8 mouse cellular contexts compared by ENCODE assay signal in the genomic region with DNA sequence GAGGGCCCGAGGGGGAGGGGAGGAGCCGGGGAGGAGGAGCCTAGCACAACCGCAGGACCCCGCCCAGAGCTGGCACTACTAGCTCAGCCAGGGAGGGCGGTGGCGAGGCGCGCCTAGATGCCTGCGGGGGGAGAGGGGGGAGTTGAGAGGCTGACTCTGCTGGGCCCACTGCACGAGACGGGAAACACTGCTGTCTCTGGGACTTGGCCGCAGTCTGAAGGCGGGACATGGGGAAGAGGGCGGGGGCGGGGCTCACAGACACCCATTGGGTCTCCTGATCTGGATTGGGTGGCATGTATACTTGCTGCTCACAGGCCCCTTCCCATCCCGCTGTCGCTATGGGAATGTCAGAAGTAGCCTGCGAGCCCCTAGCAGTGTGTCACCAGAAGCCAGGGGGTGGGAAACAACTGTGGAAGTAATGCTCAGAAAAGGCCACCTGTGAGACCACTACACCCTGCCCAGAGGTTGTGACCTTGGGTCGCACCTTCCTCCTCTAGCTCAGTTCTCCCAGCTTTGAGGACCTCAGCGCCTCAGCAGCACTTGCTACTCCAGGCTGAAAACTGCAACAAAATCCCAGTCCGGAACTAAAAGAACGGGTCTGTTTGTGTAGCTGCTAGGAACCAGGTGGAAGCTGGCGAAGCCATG. TPM values are rescaled to one million over a fixed set of nuclear protein-coding genes. Genes with fewer than 3 reads are reported as not detected.
DNase-seq lines count a peak whose midpoint lies in the region; ATAC-seq lines count a peak whose summit lies in the region.

Cd99l2 (minus strand) TSS at position 216 of the 645 bp plus-strand sequence.

- H3K9ac ChIP-seq in hindbrain, embryonic 12.5 days: peak within 1 kb of the TSS; percentile 63

- no peaks in the 10 kb centered on the region for H3K9me3 ChIP-seq in hindbrain, embryonic 12.5 days (replicated peaks)

- peak within 1 kb of the TSS; percentile 60 for H3K4me2 ChIP-seq in hindbrain, embryonic 12.5 days (replicated peaks)

- WGBS in hindbrain, embryonic 12.5 days: 27% methylated on average over 22 of the region's 23 CpGs

- DNase-seq in Muller cell, postnatal 12 days (ENCODE audit: inconsistent ontology term): peak; percentile 94
- peak; percentile 88 for DNase-seq in cerebellum, adult 9-11 months
- DNase-seq in frontal cortex, postnatal 10 days (ENCODE audit: low spot score in 2 of 2): peak; percentile 78
- DNase-seq in layer of hippocampus, postnatal 14 days (ENCODE audit: low spot score in 2 of 2): peak; percentile 77 to 78
- peak; percentile 87 for DNase-seq in lung, postnatal 14 days
- DNase-seq in retina, adult 2 months (ENCODE audit: low read depth, low spot score): peak; percentile 23
- peak; percentile 88 to 92 for DNase-seq in thymus, postnatal 36 days

- H3K4me3 ChIP-seq in hindbrain, embryonic 12.5 days: peak within 1 kb of the TSS; percentile 50

- peak; percentile 97 for ATAC-seq in hindbrain, embryonic 12.5 days (ENCODE audit: low FRiP score)

- no peaks in the 10 kb centered on the region for H3K36me3 ChIP-seq in hindbrain, embryonic 12.5 days

- peak within 1 kb of the TSS; percentile 89 for H3K27ac ChIP-seq in hindbrain, embryonic 12.5 days

- H3K4me1 ChIP-seq in hindbrain, embryonic 12.5 days: peaks cover 2% of the 10 kb centered on the region; the same call in 1 of the 2 replicates

- H3K27me3 ChIP-seq in hindbrain, embryonic 12.5 days: peaks cover 5% of the 10 kb centered on the region; the same call in 1 of the 2 replicates

RNA-seq across cellular contexts. Expression of gene Cd99l2, which starts in this region (rescaled TPM):
- polyA plus RNA-seq in hindbrain, embryonic 12.5 days (2016; fragmentation: Nextera tagmentation; extraction: Ambion mirVana): 46.1 and 46.2 TPM in 2 replicates
- 10 to 100 TPM; 55.2 to 56.2 TPM for total RNA-seq in layer of hippocampus, postnatal 14 days (2021)

Comparison
In these comparisons a context has a peak if more than half of its experiments do, and no peak if none do; other contexts are left out.
1. Peak in every context shown above with its lines: DNase-seq, ATAC-seq, H3K4me3 ChIP-seq and H3K27ac ChIP-seq.
2. DNase-seq: peak in every context shown above with its lines; median percentile 94 in Muller cell, postnatal 12 days; 90 in thymus, postnatal 36 days; 88 in cerebellum, adult 9-11 months; 87 in lung, postnatal 14 days; 78 in frontal cortex, postnatal 10 days; 78 in layer of hippocampus, postnatal 14 days; 23 in retina, adult 2 months.